In genomic region chr10:27222639-27223315, GRCm38 (mm10) we compare ENCODE assay signal across 12 mouse cellular contexts.
DNase-seq lines count a peak whose midpoint lies in the region; ATAC-seq lines count a peak whose summit lies in the region.
"Had no signal": no experiment of that assay in that cellular context is flagged by ENCODE, and none has a peak within 500 bp of the region (broad histone marks: within the 10 kb centered on the region; RNA-seq: fewer than 3 reads in every experiment).

No protein-coding gene starts in this region.

- peak; percentile 92 for DNase-seq in heart, adult 11 months
- peak; percentile 14 for DNase-seq in left cerebral cortex, postnatal 4 days
- no peak for DNase-seq in left cerebral cortex, postnatal 36 days (ENCODE audit: low spot score in 2 of 2)
- DNase-seq in gonadal fat pad, adult 2 months (ENCODE audit: low read depth): peak; percentile 22
- DNase-seq in heart, postnatal 4 days: peak; percentile 9
- DNase-seq in spleen, postnatal 36 days (ENCODE audit: low spot score in 2 of 2): no peak
- DNase-seq in natural killer cell, adult 2 months (ENCODE audit: low spot score in 2 of 2): no peak
- DNase-seq: forebrain, postnatal 0 days; right cerebral cortex, adult 18-20 months had no signal

- H3K4me2 ChIP-seq in heart, embryonic 11.5 days: no peak overlapping the region
- H3K4me2 ChIP-seq: limb, embryonic 15.5 days had no signal

- intact Hi-C loops in left cerebral cortex, postnatal 4 days (cut with DNase I): no loop called here
- intact Hi-C loops in left cerebral cortex, postnatal 36 days (cut with DNase I): no loop called here

- H3K4me1 ChIP-seq in heart, embryonic 11.5 days (ENCODE audit: control insufficient read depth, insufficient read depth, low read length): no peaks in the 10 kb centered on the region
- H3K4me1 ChIP-seq: limb, embryonic 15.5 days had no signal

- no peaks in the 10 kb centered on the region for H3K27me3 ChIP-seq in heart, embryonic 11.5 days (ENCODE audit: control insufficient read depth, insufficient read depth, low read length)
- H3K27me3 ChIP-seq: limb, embryonic 15.5 days had no signal

- WGBS in heart, embryonic 11.5 days (ENCODE audit: insufficient replicate concordance): 78% methylated on average over 6 of the region's 6 CpGs

- no peaks in the 10 kb centered on the region for H3K9me3 ChIP-seq in heart, embryonic 11.5 days (replicated peaks; ENCODE audit: control insufficient read depth, low read length)
- H3K9me3 ChIP-seq: limb, embryonic 15.5 days had no signal

- no peak overlapping the region for H3K9ac ChIP-seq in heart, embryonic 11.5 days (ENCODE audit: low read depth, low read length)
- H3K9ac ChIP-seq: forebrain, postnatal 0 days; limb, embryonic 15.5 days had no signal

- no peak for ATAC-seq in heart, embryonic 11.5 days (replicated peaks; ENCODE audit: insufficient number of reproducible peaks, low FRiP score, low TSS enrichment)
- ATAC-seq: forebrain, postnatal 0 days; midbrain, embryonic 16.5 days had no signal

- H3K4me3 ChIP-seq in heart, embryonic 11.5 days (ENCODE audit: low read depth, low read length): no peak overlapping the region
- H3K4me3 ChIP-seq: limb, embryonic 15.5 days had no signal

- no peak overlapping the region for H3K27ac ChIP-seq in heart, embryonic 11.5 days (ENCODE audit: low read depth, low read length)
- H3K27ac ChIP-seq: limb, embryonic 15.5 days had no signal

- no peaks in the 10 kb centered on the region for H3K36me3 ChIP-seq in heart, embryonic 11.5 days (ENCODE audit: control insufficient read depth, insufficient read depth, low read length)
- H3K36me3 ChIP-seq: limb, embryonic 15.5 days had no signal

Comparison
In these comparisons a context has a peak if more than half of its experiments do, and no peak if none do; other contexts are left out.
1. DNase-seq: peak in heart, adult 11 months (single experiment), left cerebral cortex, postnatal 4 days (single experiment), gonadal fat pad, adult 2 months (single experiment) and heart, postnatal 4 days (single experiment); none in left cerebral cortex, postnatal 36 days (0 of 2), spleen, postnatal 36 days (0 of 2) and natural killer cell, adult 2 months (0 of 2).